Mouse (Mus musculus): Measurements from ENCODE around the gene Rpa2. TPM values are rescaled to one million over a fixed set of nuclear protein-coding genes. Genes with fewer than 3 reads are reported as not detected.
"Not testable (repeated sequence)": the region's sequence is repeated elsewhere in the genome, so short reads cannot be mapped to it uniquely, and the experiment has no call there.

Gene Rpa2
- polyA plus RNA-seq, 1 experiment: not detected

DNA sequence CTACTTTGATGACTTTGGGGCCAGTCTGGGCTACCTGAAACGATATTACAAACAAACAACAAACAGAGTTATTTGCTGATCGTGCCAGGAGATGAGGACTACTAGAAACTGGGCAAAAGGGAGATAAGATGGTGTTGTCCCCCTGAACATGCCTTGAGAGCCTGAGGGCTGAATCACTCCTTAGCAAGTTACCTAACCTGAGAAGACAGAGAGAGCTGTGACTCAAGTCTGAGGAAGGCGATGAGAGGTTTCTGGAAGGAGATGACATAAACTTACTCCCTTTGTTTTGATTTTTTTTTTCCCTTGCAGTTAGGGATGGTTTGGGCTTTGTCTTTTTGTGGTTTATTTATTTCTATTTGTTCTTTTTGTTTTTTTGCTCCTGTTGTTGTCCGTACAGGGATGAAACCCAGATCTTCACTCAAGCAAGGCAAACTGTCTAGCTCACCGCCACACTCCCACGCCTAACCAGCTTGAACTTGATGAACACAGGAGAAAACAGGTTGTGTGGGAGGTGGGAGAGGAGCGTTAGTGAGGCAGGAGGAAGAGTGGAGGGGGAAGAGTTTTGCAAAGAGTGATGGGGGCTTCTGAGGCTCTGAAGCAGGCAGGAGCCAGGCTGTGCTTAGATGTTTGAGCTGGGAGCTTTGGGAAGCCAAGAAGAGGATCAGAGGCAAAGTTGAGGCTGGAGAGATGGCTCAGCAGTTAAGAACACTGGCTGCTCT is 10.3 kb upstream of the Rpa2 start:
- no peak for TF ChIP-seq CTCF (IDR thresholded peaks at IDR 0.05; ENCODE audit: insufficient read depth, low read depth, low read length)
- TF ChIP-seq POLR2A (IDR thresholded peaks at IDR 0.05; ENCODE audit: insufficient read depth, low read depth, low read length): no peak
- Histone ChIP-seq H3K4me3 (ENCODE audit: insufficient read depth, low read depth, low read length) (no peak overlapping the region), H3K4me1 (ENCODE audit: control insufficient read depth, insufficient read depth, low read length) (peaks cover 11% of the 10 kb centered on the region), H3K27ac (ENCODE audit: insufficient read depth, low read depth, low read length) (no peak overlapping the region)
- 59% methylated on average over 7 of the region's 7 CpGs for WGBS

DNA sequence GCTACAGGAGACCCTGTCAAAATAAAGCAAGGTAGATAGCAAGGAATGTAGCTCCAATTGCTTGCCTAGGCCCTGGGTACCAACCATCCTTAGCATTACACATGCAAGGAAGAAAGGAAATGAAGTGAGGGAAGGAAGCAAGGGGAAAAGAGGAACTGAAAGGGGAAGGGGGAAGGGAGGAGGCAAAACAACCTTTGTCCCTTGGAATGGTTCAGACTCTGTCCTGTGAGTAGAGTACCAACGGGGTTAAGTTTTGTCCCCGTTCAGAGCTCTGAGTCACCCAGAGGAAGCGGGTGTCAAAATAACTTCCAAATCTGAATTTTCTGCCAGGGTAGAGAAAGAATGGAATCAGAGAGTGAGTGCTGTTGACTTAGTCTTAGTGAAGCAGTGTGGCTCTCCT is 7.8 kb upstream of the Rpa2 start:
- no peak overlapping the region for H3K4me3 ChIP-seq (ENCODE audit: insufficient read depth, low read depth, low read length)
- H3K4me1 ChIP-seq (ENCODE audit: control insufficient read depth, insufficient read depth, low read length): peaks cover 11% of the 10 kb centered on the region
- WGBS: 64% methylated on average over 3 of the region's 3 CpGs
- TF ChIP-seq POLR2A (IDR thresholded peaks at IDR 0.05; ENCODE audit: insufficient read depth, low read depth, low read length) (no peak), CTCF (IDR thresholded peaks at IDR 0.05; ENCODE audit: insufficient read depth, low read depth, low read length) (no peak)
- H3K27ac ChIP-seq (ENCODE audit: insufficient read depth, low read depth, low read length): no peak overlapping the region

DNA sequence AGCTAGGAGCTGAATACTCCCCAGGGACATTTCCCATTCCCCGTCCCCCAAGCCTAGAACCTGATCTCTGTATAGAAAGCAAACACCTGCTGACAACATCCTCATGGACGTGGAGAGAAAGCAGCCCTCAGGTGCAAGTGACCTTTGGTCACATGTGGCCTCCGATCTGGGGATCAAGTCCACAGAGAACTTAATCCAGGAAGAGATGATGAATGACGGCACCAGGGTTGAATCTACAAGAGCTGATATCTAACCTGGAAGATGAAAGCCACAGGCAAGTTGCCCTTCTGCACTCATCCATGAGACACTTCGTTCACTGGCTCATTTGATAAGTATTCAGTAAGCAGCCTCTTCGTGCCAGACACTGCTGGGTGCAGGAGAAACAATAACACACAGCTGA is 5.5 kb upstream of the Rpa2 start:
- H3K4me1 ChIP-seq (ENCODE audit: control insufficient read depth, insufficient read depth, low read length): 0 out of 2 replicates have a peak, but pooled peaks cover 3% of the 10 kb centered on the region
- H3K27ac ChIP-seq (ENCODE audit: insufficient read depth, low read depth, low read length): no peak overlapping the region
- H3K4me3 ChIP-seq (ENCODE audit: insufficient read depth, low read depth, low read length): no peak overlapping the region
- TF ChIP-seq CTCF (IDR thresholded peaks at IDR 0.05; ENCODE audit: insufficient read depth, low read depth, low read length) (no peak), POLR2A (IDR thresholded peaks at IDR 0.05; ENCODE audit: insufficient read depth, low read depth, low read length) (no peak)
- WGBS: 78% methylated on average over 6 of the region's 6 CpGs

DNA sequence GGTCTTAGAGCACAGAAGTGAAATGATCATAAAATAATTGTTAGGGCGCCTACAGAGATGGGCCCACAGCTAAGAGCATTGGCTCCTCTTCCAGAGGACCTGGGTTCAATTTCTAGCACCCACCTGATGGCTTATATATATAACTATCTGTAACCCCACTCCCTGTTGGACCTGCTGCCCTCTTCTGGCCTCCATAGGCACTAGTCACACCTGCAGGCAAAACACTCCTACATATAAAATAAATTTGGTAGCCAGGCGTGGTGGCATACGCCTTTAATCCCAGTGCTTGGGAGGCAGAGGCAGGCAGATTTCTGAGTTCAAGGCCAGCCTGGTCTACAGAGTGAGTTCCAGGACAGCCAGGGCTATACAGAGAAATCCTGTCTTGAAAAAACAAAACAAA is 5.0 kb upstream of the Rpa2 start:
- 89% methylated on average over 3 of the region's 3 CpGs for WGBS
- H3K4me1 ChIP-seq (ENCODE audit: control insufficient read depth, insufficient read depth, low read length); H3K4me3 ChIP-seq (ENCODE audit: insufficient read depth, low read depth, low read length); H3K27ac ChIP-seq (ENCODE audit: insufficient read depth, low read depth, low read length): not testable (repeated sequence)

DNA sequence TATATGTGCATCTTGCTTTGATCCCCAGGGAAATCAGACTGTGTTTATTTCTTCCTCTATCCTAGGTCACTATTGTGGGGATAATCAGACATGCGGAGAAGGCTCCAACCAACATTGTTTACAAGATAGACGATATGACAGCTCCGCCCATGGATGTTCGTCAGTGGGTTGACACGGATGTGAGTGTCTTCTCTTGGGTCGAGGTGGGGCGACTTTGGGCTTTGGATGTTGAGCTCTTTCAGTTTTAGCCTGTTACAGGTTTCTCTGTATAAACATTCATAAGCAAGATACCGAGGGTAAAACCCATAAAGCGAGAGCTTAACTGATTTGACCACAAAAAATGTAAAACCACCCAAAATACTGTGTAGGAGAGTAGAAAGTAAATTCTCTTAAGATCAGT is 3.6 kb downstream of the Rpa2 start:
- Histone ChIP-seq H3K4me1 (ENCODE audit: control insufficient read depth, insufficient read depth, low read length) (0 out of 2 replicates have a peak, but pooled peaks cover 2% of the 10 kb centered on the region), H3K27ac (ENCODE audit: insufficient read depth, low read depth, low read length) (no peak overlapping the region), H3K4me3 (ENCODE audit: insufficient read depth, low read depth, low read length) (no peak overlapping the region)
- TF ChIP-seq POLR2A (IDR thresholded peaks at IDR 0.05; ENCODE audit: insufficient read depth, low read depth, low read length) (no peak), CTCF (IDR thresholded peaks at IDR 0.05; ENCODE audit: insufficient read depth, low read depth, low read length) (no peak)
- WGBS: 92% methylated on average over 9 of the region's 9 CpGs

DNA sequence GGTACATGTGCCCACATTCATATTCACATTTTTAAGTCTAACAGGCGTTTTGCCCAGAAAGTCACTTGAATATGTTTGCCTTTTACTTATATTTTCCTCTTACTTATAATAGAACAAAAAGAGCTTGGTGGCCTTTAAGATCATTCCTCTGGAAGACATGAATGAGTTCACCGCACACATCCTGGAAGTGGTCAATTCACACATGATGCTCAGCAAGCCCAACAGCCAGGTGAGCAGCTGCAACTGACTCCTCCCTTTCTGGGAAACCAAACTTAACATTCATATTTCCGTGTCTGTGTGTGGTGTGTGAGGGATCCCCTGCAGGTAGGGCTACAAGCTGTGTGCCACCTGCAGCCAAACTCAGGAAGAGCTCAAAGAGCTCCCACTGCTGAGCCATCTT is 6.8 kb downstream of the Rpa2 start:
- Histone ChIP-seq H3K4me1 (ENCODE audit: control insufficient read depth, insufficient read depth, low read length) (no peaks in the 10 kb centered on the region), H3K4me3 (ENCODE audit: insufficient read depth, low read depth, low read length) (no peak overlapping the region), H3K27ac (ENCODE audit: insufficient read depth, low read depth, low read length) (no peak overlapping the region)
- no peak for TF ChIP-seq CTCF (IDR thresholded peaks at IDR 0.05; ENCODE audit: insufficient read depth, low read depth, low read length)
- TF ChIP-seq POLR2A (IDR thresholded peaks at IDR 0.05; ENCODE audit: insufficient read depth, low read depth, low read length): no peak
- 86% methylated on average over 3 of the region's 3 CpGs for WGBS

DNA sequence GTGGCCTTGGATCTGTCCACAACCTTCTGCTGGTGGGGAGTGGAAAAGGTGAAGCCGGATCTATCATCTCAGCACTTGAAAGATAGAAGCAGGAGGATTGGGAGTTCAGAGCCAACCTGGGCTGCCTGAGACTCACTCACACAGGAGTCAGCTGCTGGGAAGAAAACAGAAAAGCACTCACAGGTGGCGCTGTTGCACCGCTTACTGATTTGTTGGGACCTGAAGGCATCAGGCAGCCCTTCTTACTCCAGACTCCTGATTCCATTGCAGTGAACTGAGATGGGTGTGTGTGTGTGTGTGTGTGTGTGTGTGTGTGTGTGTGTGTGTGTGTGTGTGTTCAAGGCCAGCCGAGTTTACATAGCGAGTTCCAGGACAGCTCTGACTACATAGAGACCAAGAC is 8.6 kb downstream of the Rpa2 start:
- Histone ChIP-seq H3K4me3 (ENCODE audit: insufficient read depth, low read depth, low read length) (no peak overlapping the region), H3K27ac (ENCODE audit: insufficient read depth, low read depth, low read length) (no peak overlapping the region), H3K4me1 (ENCODE audit: control insufficient read depth, insufficient read depth, low read length) (no peaks in the 10 kb centered on the region)
- 83% methylated on average over 5 of the region's 5 CpGs for WGBS
- no peak for TF ChIP-seq POLR2A (IDR thresholded peaks at IDR 0.05; ENCODE audit: insufficient read depth, low read depth, low read length)
- no peak for TF ChIP-seq CTCF (IDR thresholded peaks at IDR 0.05; ENCODE audit: insufficient read depth, low read depth, low read length)

DNA sequence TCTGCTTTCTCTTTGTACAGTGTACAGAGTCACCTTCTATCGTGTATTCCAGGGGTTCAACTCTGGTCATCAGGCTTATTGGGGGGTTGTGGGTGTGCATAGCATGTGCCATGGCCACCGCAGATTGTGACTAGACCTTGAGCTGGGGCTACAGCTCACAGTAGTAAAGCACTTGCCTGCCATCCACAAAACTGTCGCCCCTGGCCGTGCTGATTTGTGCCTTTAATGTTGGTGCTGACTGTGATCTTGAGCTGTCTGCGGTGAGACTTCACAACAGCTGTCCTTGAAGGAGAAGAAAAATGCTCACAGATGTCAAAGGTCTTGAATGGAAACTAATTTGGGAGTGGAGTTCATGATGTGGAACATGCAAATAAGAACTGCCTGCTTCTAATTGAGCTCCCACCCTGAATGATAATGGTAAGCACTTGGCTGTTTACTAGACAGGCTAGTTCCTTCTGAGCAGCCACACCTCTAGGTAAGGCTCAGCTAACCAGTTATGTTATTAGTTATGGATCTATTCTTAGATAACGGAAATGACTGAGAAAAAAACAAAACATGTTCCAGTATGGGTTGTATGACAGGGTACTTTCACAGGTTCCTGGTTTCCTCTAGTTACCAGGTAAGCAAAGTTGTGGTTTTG is 10.6 kb downstream of the Rpa2 start:
- H3K4me3 ChIP-seq (ENCODE audit: insufficient read depth, low read depth, low read length): no peak overlapping the region
- H3K4me1 ChIP-seq (ENCODE audit: control insufficient read depth, insufficient read depth, low read length): no peaks in the 10 kb centered on the region
- no peak overlapping the region for H3K27ac ChIP-seq (ENCODE audit: insufficient read depth, low read depth, low read length)
- 97% methylated on average over 6 of the region's 6 CpGs for WGBS
- TF ChIP-seq CTCF (IDR thresholded peaks at IDR 0.05; ENCODE audit: insufficient read depth, low read depth, low read length) (no peak), POLR2A (IDR thresholded peaks at IDR 0.05; ENCODE audit: insufficient read depth, low read depth, low read length) (no peak)

DNA sequence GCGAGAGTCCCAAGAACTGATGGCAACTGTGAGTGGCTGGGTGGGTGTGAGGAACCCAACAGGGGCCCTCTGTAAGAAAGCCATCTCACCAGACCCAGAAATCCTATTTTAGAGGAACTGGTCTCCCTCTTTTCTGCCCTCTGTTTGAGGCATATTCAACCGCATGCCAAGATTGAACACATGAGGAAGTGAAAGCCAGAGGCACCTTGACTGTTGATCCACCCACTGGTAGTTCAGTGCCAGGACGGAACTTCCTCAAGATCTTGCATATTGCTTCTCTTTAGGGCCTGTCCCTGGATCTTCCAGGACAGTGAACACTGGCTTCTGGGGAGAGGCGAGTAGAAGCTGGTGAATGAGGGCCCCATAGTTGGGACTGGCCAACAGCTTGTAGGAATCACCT is 12.2 kb downstream of the Rpa2 start:
- WGBS: 93% methylated on average over 4 of the region's 4 CpGs
- TF ChIP-seq POLR2A (IDR thresholded peaks at IDR 0.05; ENCODE audit: insufficient read depth, low read depth, low read length) (no peak), CTCF (IDR thresholded peaks at IDR 0.05; ENCODE audit: insufficient read depth, low read depth, low read length) (no peak)
- Histone ChIP-seq H3K4me3 (ENCODE audit: insufficient read depth, low read depth, low read length) (no peak overlapping the region), H3K4me1 (ENCODE audit: control insufficient read depth, insufficient read depth, low read length) (no peaks in the 10 kb centered on the region), H3K27ac (ENCODE audit: insufficient read depth, low read depth, low read length) (no peak overlapping the region)

Measured in olfactory bulb, adult 2 months (tissue).